Comparison of ENCODE assay signal across 32 mouse cellular contexts in the genomic region with DNA sequence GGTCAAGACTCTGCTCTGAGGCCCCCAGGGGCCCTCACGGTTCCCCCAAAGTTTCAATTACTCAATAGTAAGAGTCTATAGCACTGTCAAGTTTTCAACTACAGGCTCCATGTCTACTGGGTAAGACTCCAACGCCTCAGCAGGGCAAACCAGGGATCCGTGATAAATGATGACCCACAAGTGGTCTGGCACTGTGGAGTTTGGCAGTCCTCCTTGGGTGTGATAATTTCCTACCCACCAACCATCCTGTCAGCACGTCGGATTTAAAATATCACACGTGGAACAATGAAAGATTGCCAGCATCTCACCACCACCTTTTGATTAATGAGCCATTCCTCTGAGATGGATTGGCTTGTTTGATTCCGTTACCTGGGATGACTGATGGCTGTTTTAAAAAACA. TPM values are rescaled to one million over a fixed set of nuclear protein-coding genes. Genes with fewer than 3 reads are reported as not detected.
DNase-seq lines count a peak whose midpoint lies in the region; ATAC-seq lines count a peak whose summit lies in the region.
"Had no signal": no experiment of that assay in that cellular context is flagged by ENCODE, and none has a peak within 500 bp of the region (broad histone marks: within the 10 kb centered on the region; RNA-seq: fewer than 3 reads in every experiment).

No protein-coding gene starts in this region.

- ATAC-seq in hindbrain, embryonic 13.5 days (ENCODE audit: low FRiP score), result no peak
- ATAC-seq in granulocyte monocyte progenitor cell, adult 5-6 weeks (replicated peaks; ENCODE audit: poor library complexity, severe bottlenecking), result peak; percentile 23; the same call in 1 of the 2 replicates
- ATAC-seq in neural tube, embryonic 15.5 days (ENCODE audit: low FRiP score), result no peak
- ATAC-seq: CD4-positive, CD25-positive, alpha-beta regulatory T cell, adult 4 months; forebrain, embryonic 16.5 days; intestine, embryonic 15.5 days; liver, embryonic 12.5 days; liver, postnatal 0 days had no signal

- no peaks in the 10 kb centered on the region for H3K9me3 ChIP-seq in hindbrain, embryonic 13.5 days
- no peaks in the 10 kb centered on the region for H3K9me3 ChIP-seq in hindbrain, embryonic 10.5 days
- H3K9me3 ChIP-seq in neural tube, embryonic 15.5 days (replicated peaks), result no peaks in the 10 kb centered on the region
- H3K9me3 ChIP-seq: heart, embryonic 12.5 days; intestine, embryonic 15.5 days; liver, embryonic 12.5 days; stomach, embryonic 15.5 days had no signal

- H3K4me3 ChIP-seq in hindbrain, embryonic 13.5 days, result no peak overlapping the region
- no peak overlapping the region for H3K4me3 ChIP-seq in hindbrain, embryonic 10.5 days
- no peak overlapping the region for H3K4me3 ChIP-seq in neural tube, embryonic 15.5 days (replicated peaks)
- H3K4me3 ChIP-seq: erythroblast, embryonic 14.5 days; gastrocnemius, adult 2 months; heart, adult 2 months; heart, embryonic 12.5 days; intestine, embryonic 15.5 days; layer of hippocampus, adult 2 months; left cerebral cortex, adult 2 months; liver, embryonic 12.5 days; stomach, embryonic 15.5 days had no signal

- peak overlapping the region; percentile 16; the same call in 1 of the 2 replicates for H3K4me2 ChIP-seq in hindbrain, embryonic 13.5 days
- H3K4me2 ChIP-seq in neural tube, embryonic 15.5 days, result peak overlapping the region; percentile 1; the same call in 1 of the 2 replicates
- H3K4me2 ChIP-seq: heart, embryonic 12.5 days; intestine, embryonic 15.5 days; liver, embryonic 12.5 days; midbrain, embryonic 11.5 days; stomach, embryonic 15.5 days had no signal

- H3K27me3 ChIP-seq in hindbrain, embryonic 13.5 days, result no peaks in the 10 kb centered on the region
- H3K27me3 ChIP-seq in hindbrain, embryonic 10.5 days (ENCODE audit: insufficient read depth, poor library complexity, severe bottlenecking), result 0 out of 2 replicates have a peak, but pooled peaks cover 4% of the 10 kb centered on the region
- H3K27me3 ChIP-seq in neural tube, embryonic 15.5 days (replicated peaks), result no peaks in the 10 kb centered on the region
- H3K27me3 ChIP-seq: heart, embryonic 12.5 days; intestine, embryonic 15.5 days; liver, embryonic 12.5 days; stomach, embryonic 15.5 days had no signal

- no peak for DNase-seq in hindbrain, embryonic 10.5 days (ENCODE audit: low spot score)
- peak; percentile 38 for DNase-seq in left cerebral cortex, postnatal 4 days
- no peak for DNase-seq in left cerebral cortex, adult 9 months (ENCODE audit: low spot score in 2 of 2)
- DNase-seq in retina, embryonic 14.5 days (ENCODE audit: low spot score), result no peak
- DNase-seq: adrenal gland, postnatal 25 days; cerebellum, adult 8-10 months; gastrocnemius, adult 2 months; gastrocnemius, postnatal 36 days; heart, adult 2 months; liver, postnatal 0 days; lung, postnatal 36 days; right cerebral cortex, postnatal 25 days had no signal

- H3K27ac ChIP-seq in hindbrain, embryonic 13.5 days, result no peak overlapping the region
- H3K27ac ChIP-seq in hindbrain, embryonic 10.5 days, result no peak overlapping the region
- H3K27ac ChIP-seq in neural tube, embryonic 15.5 days (replicated peaks), result no peak overlapping the region
- H3K27ac ChIP-seq: gastrocnemius, adult 2 months; heart, adult 2 months; intestine, embryonic 15.5 days; layer of hippocampus, adult 2 months; left cerebral cortex, adult 2 months; liver, embryonic 12.5 days; stomach, embryonic 15.5 days had no signal

- intact Hi-C loops in left cerebral cortex, postnatal 4 days (cut with DNase I), result no loop called here

- H3K36me3 ChIP-seq in hindbrain, embryonic 13.5 days, result no peaks in the 10 kb centered on the region
- H3K36me3 ChIP-seq in hindbrain, embryonic 10.5 days, result no peaks in the 10 kb centered on the region
- no peaks in the 10 kb centered on the region for H3K36me3 ChIP-seq in neural tube, embryonic 15.5 days
- H3K36me3 ChIP-seq: heart, embryonic 12.5 days; intestine, embryonic 15.5 days; liver, embryonic 12.5 days; stomach, embryonic 15.5 days had no signal

- 53% methylated on average over 7 of the region's 7 CpGs for WGBS in hindbrain, embryonic 13.5 days
- WGBS in hindbrain, embryonic 10.5 days, result 86% methylated on average over 7 of the region's 7 CpGs
- WGBS in neural tube, embryonic 15.5 days, result 52% methylated on average over 7 of the region's 7 CpGs

- no peak overlapping the region for H3K9ac ChIP-seq in hindbrain, embryonic 13.5 days
- no peak overlapping the region for H3K9ac ChIP-seq in neural tube, embryonic 15.5 days (replicated peaks)
- H3K9ac ChIP-seq: heart, embryonic 12.5 days; intestine, embryonic 15.5 days; liver, embryonic 12.5 days; liver, postnatal 0 days; stomach, embryonic 15.5 days had no signal

- peaks cover 17% of the 10 kb centered on the region for H3K4me1 ChIP-seq in hindbrain, embryonic 13.5 days (replicated peaks)
- H3K4me1 ChIP-seq in hindbrain, embryonic 10.5 days (replicated peaks), result no peaks in the 10 kb centered on the region
- H3K4me1 ChIP-seq in neural tube, embryonic 15.5 days, result peaks cover 11% of the 10 kb centered on the region
- H3K4me1 ChIP-seq: heart, embryonic 12.5 days; liver, embryonic 12.5 days; stomach, embryonic 15.5 days had no signal

RNA-seq across cellular contexts. Expression of gene Cldn14, which starts 51.7 kb away (rescaled TPM):
- not detected in 2 replicates for polyA plus RNA-seq in hindbrain, embryonic 13.5 days (2015; fragmentation: Nextera tagmentation; extraction: Ambion mirVana)
- polyA plus RNA-seq in hindbrain, embryonic 10.5 days (2016; fragmentation: Nextera tagmentation; extraction: Ambion mirVana), result not detected in 2 replicates
- total RNA-seq in left cerebral cortex, postnatal 4 days (2021), result not detected
- not detected in 2 replicates for total RNA-seq in granulocyte monocyte progenitor cell, adult 5-6 weeks (2014; fragmentation: Nextera tagmentation)
- not detected in 2 replicates for total RNA-seq in granulocyte monocyte progenitor cell, adult 5-6 weeks (2017)
- polyA plus RNA-seq in neural tube, embryonic 15.5 days (2015; fragmentation: Nextera tagmentation; extraction: Ambion mirVana), result not detected in 2 replicates
- total RNA-seq: adrenal gland, adult 18-20 months; adrenal gland, postnatal 25 days; gastrocnemius, adult 2 months; heart, adult 2 months; hematopoietic stem cell, adult 5-6 weeks; megakaryocyte, adult 5-6 weeks had no signal
- polyA plus RNA-seq: CD4-positive, CD25-positive, alpha-beta regulatory T cell, adult 4 months; forebrain, embryonic 11.5 days; forebrain, embryonic 16.5 days; heart, adult 2 months; heart, embryonic 12.5 days; heart, postnatal 0 days; limb, embryonic 14.5 days; lung, embryonic 16.5 days; midbrain, embryonic 11.5 days had no signal
